Mouse (Mus musculus) liver, adult 2 months (tissue): ENCODE results near the gene Entr1.

Experiments
- CTCF ChIP-seq: fragments of 200-500 bp; IDR thresholded peaks from 2 replicates; pipeline ENCODE4 v1.5.1; 2011; ENCODE audit warnings: low read depth, low read length, control low read depth
- POLR2A ChIP-seq: fragments of 200-500 bp; IDR thresholded peaks from 2 replicates; pipeline ENCODE4 v1.6.1; 2011; ENCODE audit warnings: low read length, control low read depth; ENCODE audit not compliant: insufficient read depth; ENCODE audit errors: extremely low read depth

GRCm38 (mm10) chr2:26356678-26357077 lies 32.4 kb downstream of the Entr1 start:
- no peak for TF ChIP-seq CTCF
- no peak for TF ChIP-seq POLR2A
